In the genomic region with DNA sequence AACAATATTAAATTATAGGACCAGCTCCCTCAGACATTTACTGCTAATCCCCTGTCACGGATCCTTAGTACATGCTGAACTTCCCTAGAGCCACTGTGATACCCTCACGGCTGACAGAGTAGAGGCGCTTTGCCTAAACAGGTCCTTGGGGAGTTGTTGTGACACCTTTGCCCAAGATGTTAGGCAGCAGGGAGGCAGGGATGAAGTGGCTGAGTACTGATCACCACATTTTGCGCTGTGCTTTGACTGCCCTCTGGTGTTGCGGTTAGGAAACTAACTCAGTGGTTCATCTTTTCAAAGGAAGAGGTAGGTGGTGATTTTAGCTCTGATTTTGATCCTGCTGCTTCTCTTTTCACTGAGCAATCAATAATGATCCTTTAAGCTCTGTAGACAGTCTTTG, we compare ENCODE assay signal across 9 mouse cellular contexts. TPM values are rescaled to one million over a fixed set of nuclear protein-coding genes. Genes with fewer than 3 reads are reported as not detected.
DNase-seq lines count a peak whose midpoint lies in the region.
"Had no signal": no experiment of that assay in that cellular context is flagged by ENCODE, and none has a peak within 500 bp of the region (broad histone marks: within the 10 kb centered on the region; RNA-seq: fewer than 3 reads in every experiment).

No protein-coding gene starts in this region.

- peaks cover 35% of the 10 kb centered on the region for H3K36me3 ChIP-seq in heart, embryonic 10.5 days

- H3K27me3 ChIP-seq in heart, embryonic 10.5 days (ENCODE audit: insufficient read depth, poor library complexity, severe bottlenecking), result no peaks in the 10 kb centered on the region
- H3K27me3 ChIP-seq: midbrain, embryonic 12.5 days had no signal

- WGBS in heart, embryonic 10.5 days, result 48% methylated on average over 5 of the region's 5 CpGs

- peak; percentile 45 for DNase-seq in heart, adult 8-10 months (ENCODE audit: low spot score)
- DNase-seq in heart, embryonic 10.5 days (ENCODE audit: low spot score), result no peak
- peak; percentile 79 for DNase-seq in adrenal gland, postnatal 10 days
- DNase-seq in embryo, embryonic 11.5 days (ENCODE audit: low read depth, low spot score), result peak; percentile 31
- peak; percentile 54 to 74 for DNase-seq in heart, postnatal 14 days
- DNase-seq in layer of hippocampus, postnatal 10 days (ENCODE audit: low spot score in 2 of 2), result peak; percentile 73 to 79
- peak; percentile 31 to 66 for DNase-seq in lung, postnatal 4 days
- DNase-seq in skeletal muscle tissue, adult 2 months (ENCODE audit: low read depth, low spot score), result peak; percentile 7

- H3K4me3 ChIP-seq in heart, embryonic 10.5 days, result no peak overlapping the region
- H3K4me3 ChIP-seq: midbrain, embryonic 12.5 days had no signal

- H3K4me1 ChIP-seq in heart, embryonic 10.5 days, result peaks cover 6% of the 10 kb centered on the region

- no peaks in the 10 kb centered on the region for H3K9me3 ChIP-seq in heart, embryonic 10.5 days
- H3K9me3 ChIP-seq: midbrain, embryonic 12.5 days had no signal

- H3K27ac ChIP-seq in heart, embryonic 10.5 days, result no peak overlapping the region
- H3K27ac ChIP-seq: midbrain, embryonic 12.5 days had no signal

- intact Hi-C loops in heart, postnatal 14 days (cut with DNase I), result loop anchor here (1.0 to 5.0 kb wide), 3 partner anchors 56 to 173 kb away; no protein-coding TSS in a partner anchor

RNA-seq across cellular contexts. Expression of a gene that starts 40.5 kb away (rescaled TPM):
- 10 to 100 TPM; 17.9 to 21.3 (median 20.2) TPM for total RNA-seq in heart, adult 8-10 months (2022)
- polyA plus RNA-seq in heart, embryonic 10.5 days (2016; fragmentation: Nextera tagmentation; extraction: Ambion mirVana), result 58.7 and 64.8 TPM in 2 replicates
- 10 to 100 TPM; 30.8 to 32.9 TPM for total RNA-seq in adrenal gland, postnatal 10 days (2021)
- total RNA-seq in heart, postnatal 14 days (2021), result 10 to 100 TPM; 20.3 to 21.6 TPM
- 10 to 100 TPM; 31.6 to 34.3 TPM for total RNA-seq in layer of hippocampus, postnatal 10 days (2021)

RNA-seq across cellular contexts. Expression of a gene that starts 40.5 kb away (rescaled TPM):
- 100 to 1,000 TPM in 1 of 4 experiments, 10 to 100 TPM in 3; 88.0 to 111 (median 95.7) TPM for total RNA-seq in heart, adult 8-10 months (2022)
- polyA plus RNA-seq in heart, embryonic 10.5 days (2016; fragmentation: Nextera tagmentation; extraction: Ambion mirVana), result 128 and 145 TPM in 2 replicates
- 10 to 100 TPM; 77.2 to 86.6 TPM for total RNA-seq in adrenal gland, postnatal 10 days (2021)
- 10 to 100 TPM; 69.5 to 72.8 TPM for total RNA-seq in heart, postnatal 14 days (2021)
- 10 to 100 TPM; 80.5 to 96.2 TPM for total RNA-seq in layer of hippocampus, postnatal 10 days (2021)
